ENCODE assay signal across 8 mouse cellular contexts in genomic region chr4:32982716-32983175, GRCm38 (mm10). TPM values are rescaled to one million over a fixed set of nuclear protein-coding genes. Genes with fewer than 3 reads are reported as not detected.
A peak's percentile ranks its signal among the peaks of the same experiment; 100 is the strongest.
DNase-seq lines count a peak whose midpoint lies in the region; ATAC-seq lines count a peak whose summit lies in the region.

Gene Rragd, plus strand, starts transcription at chr4:32983037.

- peak within 1 kb of the TSS; percentile 87 for H3K9ac ChIP-seq in forebrain, embryonic 13.5 days
- H3K9ac ChIP-seq in heart, embryonic 16.5 days (ENCODE audit: low read length): peak within 1 kb of the TSS; percentile 87
- peak within 1 kb of the TSS; percentile 61 for H3K9ac ChIP-seq in liver, embryonic 15.5 days

- H3K4me1 ChIP-seq in forebrain, embryonic 13.5 days: peaks cover 32% of the 10 kb centered on the region
- H3K4me1 ChIP-seq in heart, embryonic 16.5 days (ENCODE audit: control insufficient read depth, insufficient read depth, low read length): peaks cover 36% of the 10 kb centered on the region
- H3K4me1 ChIP-seq in liver, embryonic 15.5 days (replicated peaks): peaks cover 69% of the 10 kb centered on the region

- no peaks in the 10 kb centered on the region for H3K9me3 ChIP-seq in forebrain, embryonic 13.5 days (replicated peaks)
- peaks cover 6% of the 10 kb centered on the region; the same call in 1 of the 2 replicates for H3K9me3 ChIP-seq in heart, embryonic 16.5 days (replicated peaks; ENCODE audit: control insufficient read depth, low read length)
- no peaks in the 10 kb centered on the region for H3K9me3 ChIP-seq in liver, embryonic 15.5 days (replicated peaks)

- H3K27ac ChIP-seq in forebrain, embryonic 13.5 days: peak within 1 kb of the TSS; percentile 88
- peak within 1 kb of the TSS; percentile 89 for H3K27ac ChIP-seq in heart, embryonic 16.5 days (ENCODE audit: low read length)
- H3K27ac ChIP-seq in liver, embryonic 15.5 days (replicated peaks): peak within 1 kb of the TSS; percentile 29; the same call in 1 of the 2 replicates

- H3K4me3 ChIP-seq in forebrain, embryonic 13.5 days: peak within 1 kb of the TSS; percentile 86
- H3K4me3 ChIP-seq in heart, embryonic 16.5 days (ENCODE audit: low read length): peak within 1 kb of the TSS; percentile 84
- H3K4me3 ChIP-seq in liver, embryonic 15.5 days (replicated peaks): peak within 1 kb of the TSS; percentile 67

- WGBS in forebrain, embryonic 13.5 days: under 1% methylated on average over 18 of the region's 18 CpGs
- under 1% methylated on average over 17 of the region's 18 CpGs for WGBS in heart, embryonic 16.5 days
- WGBS in liver, embryonic 15.5 days (ENCODE audit: insufficient replicate concordance): 1% methylated on average over 18 of the region's 18 CpGs

- H3K36me3 ChIP-seq in forebrain, embryonic 13.5 days (ENCODE audit: poor library complexity, severe bottlenecking): no peaks in the 10 kb centered on the region
- no peaks in the 10 kb centered on the region for H3K36me3 ChIP-seq in heart, embryonic 16.5 days (ENCODE audit: control insufficient read depth, insufficient read depth)
- no peaks in the 10 kb centered on the region; the same call in 1 of the 2 replicates for H3K36me3 ChIP-seq in liver, embryonic 15.5 days (replicated peaks)

- DNase-seq in layer of hippocampus, adult 11-12 months (ENCODE audit: low spot score): peak; percentile 42
- no peak for DNase-seq in layer of hippocampus, adult 9-10 months (ENCODE audit: low spot score)
- peak; percentile 62 to 68 for DNase-seq in kidney, postnatal 4 days
- peak; percentile 69 for DNase-seq in retina, postnatal 1 day
- DNase-seq in spleen, postnatal 4 days (ENCODE audit: low spot score in 2 of 2): no peak

- no peaks in the 10 kb centered on the region; the same call in 1 of the 2 replicates for H3K27me3 ChIP-seq in forebrain, embryonic 13.5 days
- H3K27me3 ChIP-seq in heart, embryonic 16.5 days (ENCODE audit: control insufficient read depth, insufficient read depth, low read length): no peaks in the 10 kb centered on the region
- peaks cover 77% of the 10 kb centered on the region for H3K27me3 ChIP-seq in liver, embryonic 15.5 days

- H3K4me2 ChIP-seq in forebrain, embryonic 13.5 days: peak within 1 kb of the TSS; percentile 93
- H3K4me2 ChIP-seq in heart, embryonic 16.5 days (ENCODE audit: low read depth, low read length): peak within 1 kb of the TSS; percentile 81
- peak within 1 kb of the TSS; percentile 97 for H3K4me2 ChIP-seq in liver, embryonic 15.5 days

- ATAC-seq in forebrain, embryonic 13.5 days: peak; percentile 88
- peak; percentile 38 for ATAC-seq in heart, embryonic 16.5 days (replicated peaks; ENCODE audit: extremely low read depth, insufficient read depth, low FRiP score)
- no peak for ATAC-seq in liver, embryonic 15.5 days (ENCODE audit: insufficient read depth)

RNA-seq across cellular contexts. Expression of gene Rragd, which starts in this region (rescaled TPM):
- 22.7 and 23.9 TPM in 2 replicates for polyA plus RNA-seq in forebrain, embryonic 13.5 days (2015; fragmentation: Nextera tagmentation; extraction: Ambion mirVana)
- 41.9 and 44.7 TPM in 2 replicates for polyA plus RNA-seq in heart, embryonic 16.5 days (2015; fragmentation: Nextera tagmentation; extraction: Ambion mirVana)
- 1.9 and 2.3 TPM in 2 replicates for polyA plus RNA-seq in liver, embryonic 15.5 days (2015; fragmentation: Nextera tagmentation; extraction: Ambion mirVana)

Comparison
In these comparisons a context has a peak if more than half of its experiments do, and no peak if none do; other contexts are left out.
1. DNase-seq: peak in layer of hippocampus, adult 11-12 months (single experiment), kidney, postnatal 4 days (2 of 2) and retina, postnatal 1 day (single experiment); none in layer of hippocampus, adult 9-10 months (single experiment) and spleen, postnatal 4 days (0 of 2).
2. H3K27ac ChIP-seq: peak in every context shown above with its lines; median percentile 89 in heart, embryonic 16.5 days; 88 in forebrain, embryonic 13.5 days; 29 in liver, embryonic 15.5 days.
3. Peak in every context shown above with its lines, with median percentiles within 50 percentile points of each other: H3K4me2 ChIP-seq, H3K4me3 ChIP-seq and H3K9ac ChIP-seq.